Mouse (Mus musculus): ENCODE results near the gene Cldn18.

Cldn18 gene

GRCm38 (mm10) chr9:99685061-99685521, 32.0 kb downstream of the Cldn18 start:
- DNase-seq (ENCODE audit: low spot score in 2 of 2) = no peak

- DNase-seq (ENCODE audit: low spot score in 2 of 2) = peak in 1 of 2 experiments; percentile 50
Measured at GRCm38 (mm10) chr9:99681980-99682570, 35.0 kb downstream of the Cldn18 start.

DNA sequence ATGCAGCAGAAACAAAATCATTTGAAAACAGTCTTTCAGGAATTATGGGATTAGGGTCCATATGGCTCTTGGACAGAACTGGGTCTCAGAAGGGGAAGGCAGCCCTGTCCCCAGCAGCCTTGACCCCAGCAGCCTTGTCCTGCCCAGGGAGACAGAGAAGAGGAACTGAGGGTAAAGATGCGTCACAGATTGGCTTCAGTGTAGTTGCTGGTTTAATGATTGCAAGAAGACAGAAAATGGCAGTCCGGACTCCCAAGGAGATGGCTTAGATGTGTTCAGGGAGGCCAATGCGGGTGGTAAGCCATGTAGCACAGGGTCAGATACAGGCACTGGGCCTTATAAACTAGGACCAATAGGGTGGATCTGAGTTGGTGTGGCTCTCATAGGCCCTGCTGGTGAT, 41.4 kb downstream of the Cldn18 start:
- no peak for DNase-seq (ENCODE audit: low spot score in 2 of 2)

DNA sequence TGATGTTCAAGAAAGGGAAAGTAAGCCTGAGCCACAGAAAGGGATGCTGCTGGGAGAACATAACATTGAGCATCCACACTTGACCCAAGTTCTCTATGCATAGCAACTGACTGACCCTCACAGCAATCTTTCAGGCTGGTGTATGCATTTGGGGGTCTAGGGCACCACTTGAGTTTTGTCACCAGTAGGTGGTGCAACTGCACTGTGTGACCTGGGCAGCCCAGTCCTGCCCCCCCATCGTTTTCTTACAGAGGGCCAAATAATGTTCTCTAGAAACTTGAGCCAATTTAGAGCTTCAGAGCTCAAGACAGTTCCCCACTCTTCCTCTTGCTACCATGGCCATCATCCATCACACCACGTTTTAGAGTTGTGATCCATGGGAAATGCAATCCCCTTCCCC, 45.5 kb downstream of the Cldn18 start:
- no peak for DNase-seq (ENCODE audit: low spot score in 2 of 2)

DNA sequence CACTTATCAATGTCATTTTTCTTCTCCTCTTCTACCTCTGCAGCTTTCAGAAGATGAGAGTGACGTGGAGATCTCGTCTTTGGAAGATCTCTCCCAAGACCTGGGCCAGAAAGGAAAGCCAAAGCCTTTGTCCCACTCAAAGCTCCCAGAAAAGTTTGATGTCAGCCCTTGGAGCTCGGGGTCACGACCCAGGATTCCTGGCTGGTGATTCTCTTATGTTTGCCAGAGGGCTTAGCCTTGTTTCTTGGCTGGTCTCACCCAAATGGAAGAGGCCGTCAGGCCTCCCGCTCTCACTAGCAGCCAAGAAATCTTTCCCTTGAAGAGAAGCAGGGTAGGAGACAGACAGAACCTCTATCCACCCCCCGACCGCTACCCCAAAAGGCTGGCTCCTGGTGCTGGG, 49.5 kb downstream of the Cldn18 start:
- no peak for DNase-seq (ENCODE audit: low spot score in 2 of 2)

- no peak for DNase-seq (ENCODE audit: low spot score in 2 of 2)
Measured at GRCm38 (mm10) chr9:99662887-99663286, 54.2 kb downstream of the Cldn18 start.

DNA sequence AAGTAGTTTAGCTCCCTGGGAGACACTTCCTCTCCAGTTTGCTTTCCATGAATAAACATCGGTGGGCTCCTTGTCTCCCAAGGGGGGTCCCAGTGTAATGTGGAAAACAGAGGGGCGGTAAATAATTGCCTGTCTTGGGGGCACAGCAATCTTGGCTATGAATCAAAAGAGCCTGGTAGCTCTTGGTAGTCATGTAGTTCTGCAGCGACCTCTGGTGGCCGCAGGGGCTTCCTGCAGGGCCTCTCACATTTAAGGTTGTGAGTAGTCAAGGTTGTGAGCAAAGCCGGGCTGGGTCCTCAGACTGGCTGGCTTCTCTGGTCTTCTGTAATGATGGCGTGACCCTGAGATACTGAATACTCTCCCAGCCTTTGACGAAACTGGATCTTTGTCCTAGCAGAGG, 54.7 kb downstream of the Cldn18 start:
- DNase-seq (ENCODE audit: low spot score in 2 of 2) = peak; percentile 47 to 54

- DNase-seq (ENCODE audit: low spot score in 2 of 2) = no peak
Measured at GRCm38 (mm10) chr9:99661606-99662166, 55.4 kb downstream of the Cldn18 start.

GRCm38 (mm10) chr9:99660756-99661155, 56.3 kb downstream of the Cldn18 start:
- no peak for DNase-seq (ENCODE audit: low spot score in 2 of 2)

- DNase-seq (ENCODE audit: low spot score in 2 of 2) = no peak
Measured at GRCm38 (mm10) chr9:99646102-99646501, 71.0 kb downstream of the Cldn18 start.

DNA sequence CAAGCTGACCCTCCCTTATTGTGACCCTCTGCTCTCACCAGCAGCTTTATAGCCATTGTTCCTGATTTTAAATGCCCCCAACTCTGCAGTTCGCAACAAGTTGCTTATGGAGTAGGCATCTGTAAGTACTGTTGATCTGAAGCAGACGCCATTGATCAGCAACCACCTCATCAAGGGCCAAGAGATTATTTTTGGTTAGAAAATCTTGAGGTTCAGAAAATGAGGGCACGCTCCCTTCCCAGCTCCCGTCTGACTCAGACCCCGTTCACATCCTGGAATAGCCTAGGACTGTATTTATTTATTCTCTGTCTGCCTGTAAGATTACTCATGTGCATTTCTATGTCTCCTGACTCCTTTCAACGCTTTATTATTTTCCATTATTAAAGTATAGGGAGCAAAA, 71.7 kb downstream of the Cldn18 start:
- DNase-seq (ENCODE audit: low spot score in 2 of 2) = no peak

DNA sequence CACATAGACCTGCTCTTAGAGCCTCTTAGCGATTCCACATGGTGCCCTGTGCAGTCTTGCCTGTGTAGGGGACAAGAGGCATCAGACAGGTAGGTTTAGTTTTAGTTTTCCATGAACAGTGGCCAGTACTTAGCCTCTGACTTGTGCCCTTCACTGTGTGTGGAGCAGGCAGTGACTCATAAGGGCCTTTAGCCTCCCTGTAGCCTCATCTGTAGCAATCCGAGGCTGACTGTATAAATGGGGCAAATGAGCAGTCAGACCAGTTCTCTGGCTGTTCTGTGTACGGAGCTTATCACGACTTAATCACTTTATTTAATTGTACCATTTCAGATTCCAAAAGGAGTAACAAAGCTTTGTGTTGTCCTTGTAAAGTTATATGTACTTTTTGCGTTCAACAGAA, 77.1 kb downstream of the Cldn18 start:
- DNase-seq (ENCODE audit: low spot score in 2 of 2) = no peak
